Mouse (Mus musculus) inflammation-experienced regulatory T-cells, adult 6 months (primary cell): ENCODE results near the gene Vdr. TPM values are rescaled to one million over a fixed set of nuclear protein-coding genes. Genes with fewer than 3 reads are reported as not detected.

Experiments
- ATAC-seq: one replicate; pipeline ENCODE4 v1.8.0; 2017
- polyA plus RNA-seq, 3 experiments: library from polyadenylated mRNA; unstranded; fragments of 100-300 nt; shearing (Covaris generic); gene quantifications; one replicate each; pipeline ENCODE4 v1.2.1; 2017

Gene Vdr
- polyA plus RNA-seq, 3 experiments from 2014 or later: 0.16 to 2.8 (median 2.1) TPM

GRCm38 (mm10) chr15:97807867-97808266 lies 102.6 kb downstream of the Vdr start:
- ATAC-seq: no peak

Other genes with a start within 250 kb of the Vdr start
- gene Rpap3, start 204.8 kb downstream of the Vdr start, polyA plus RNA-seq: 10 to 100 TPM; 17.3 to 34.2 (median 22.8) TPM
- gene Endou, start 179.3 kb downstream of the Vdr start, polyA plus RNA-seq: not detected
- gene Rapgef3, start 142.7 kb downstream of the Vdr start, polyA plus RNA-seq: not detected
- gene Slc48a1, start 132.1 kb downstream of the Vdr start, polyA plus RNA-seq: 10 to 100 TPM; 30.1 to 34.1 (median 30.8) TPM
- gene Hdac7, start 66.1 kb downstream of the Vdr start, polyA plus RNA-seq: 10 to 100 TPM; 47.2 to 80.6 (median 77.9) TPM
- gene Tmem106c, start 53.6 kb upstream of the Vdr start, polyA plus RNA-seq: 10 to 100 TPM; 18.8 to 32.3 (median 28.5) TPM
- gene Col2a1, start 94.1 kb upstream of the Vdr start, polyA plus RNA-seq: not detected
- gene Pfkm, start 182.0 kb upstream of the Vdr start, polyA plus RNA-seq: 1 to 10 TPM; 4.9 to 5.6 (median 5.2) TPM
- gene Senp1, start 183.1 kb upstream of the Vdr start, polyA plus RNA-seq: 10 to 100 TPM; 29.3 to 35.6 (median 35.0) TPM